Mouse (Mus musculus) heart, postnatal 0 days (tissue): Measurements from ENCODE around the gene Ccr10. TPM values are rescaled to one million over a fixed set of nuclear protein-coding genes. Genes with fewer than 3 reads are reported as not detected.

Experiments used
- ATAC-seq: fragments of 200-750 bp; cut with Nextera tagmentation; 2 replicates; pipeline ENCODE4 v1.8.0; 2017; ENCODE audit warnings: low read depth, moderate number of reproducible peaks, moderate library complexity; ENCODE audit not compliant: insufficient read depth
- DNase-seq: peaks from one replicate; pipeline ENCODE4 v3.0.0-alpha.2; 2016; ENCODE audit warnings: low spot score
- H3K27ac ChIP-seq: fragments of 300-500 bp; sonication (generic); 2 replicates; pipeline ENCODE4 v1.5.1; 2014; ENCODE audit warnings: low read depth, mild to moderate bottlenecking
- H3K27me3 ChIP-seq: fragments of 300-500 bp; sonication (generic); 2 replicates; pipeline ENCODE4 v1.6.1; 2014; ENCODE audit warnings: low read length, mixed read lengths; ENCODE audit not compliant: control insufficient read depth, insufficient read depth
- H3K36me3 ChIP-seq: fragments of 300-500 bp; sonication (generic); replicated peaks from 2 replicates; pipeline ENCODE4 v1.6.1; 2014; ENCODE audit warnings: low read length, mixed read lengths; ENCODE audit not compliant: control insufficient read depth, insufficient read depth
- H3K4me1 ChIP-seq: fragments of 300-500 bp; sonication (generic); 2 replicates; pipeline ENCODE4 v1.6.1; 2014; ENCODE audit warnings: antibody characterized with exemption; ENCODE audit not compliant: control insufficient read depth, insufficient read depth
- H3K4me2 ChIP-seq: fragments of 300-500 bp; sonication (generic); 2 replicates; pipeline ENCODE4 v1.6.1; 2014; ENCODE audit warnings: low read depth, mild to moderate bottlenecking, low read length, moderate library complexity
- H3K4me3 ChIP-seq: fragments of 300-500 bp; sonication (generic); 2 replicates; pipeline ENCODE4 v1.5.1; 2014; ENCODE audit warnings: low read depth, low read length
- H3K9ac ChIP-seq: fragments of 300-500 bp; sonication (generic); replicated peaks from 2 replicates; pipeline ENCODE4 v1.6.1; 2014; ENCODE audit warnings: low read depth, low read length, mixed read lengths
- H3K9me3 ChIP-seq: fragments of 300-500 bp; sonication (generic); replicated peaks from 2 replicates; pipeline ENCODE4 v1.6.1; 2016; ENCODE audit warnings: low read length; ENCODE audit not compliant: control insufficient read depth
- CTCF ChIP-seq: IDR thresholded peaks from 2 replicates; pipeline ENCODE4 v1.5.1; 2016; ENCODE audit warnings: antibody characterized with exemption, control low read depth, low read depth
- EP300 ChIP-seq: IDR thresholded peaks from 2 replicates; pipeline ENCODE4 v1.6.1; 2016; ENCODE audit warnings: antibody characterized with exemption, low read depth
- WGBS: fragments of 180-500 bp; shearing (Covaris S2); extraction: QIAGEN DNeasy Blood & Tissue Kit; methylation state at CpG from one replicate; pipeline ENCODE4 v1.1.7; 2014; 5-methylcytosine and 5-hydroxymethylcytosine counted together
- polyA plus RNA-seq: library from polyadenylated mRNA; unstranded; fragments of >200 nt; fragmentation: Nextera tagmentation; extraction: Ambion mirVana; gene quantifications from 2 replicates; pipeline ENCODE4 v1.2.1, GENCODE M21; 2015
- total RNA-seq: library from RNA; depleted of rRNA; stranded (reverse); fragments of >200 nt; gene quantifications from 2 replicates; pipeline ENCODE4 v1.2.3, GENCODE M21; 2014; ENCODE audit warnings: low replicate concordance

Ccr10 gene
- total and polyA plus RNA-seq, 2 experiments from 2014 or later, result 0.31 TPM; not detected in 1

- ATAC-seq, result no peak
- H3K4me2 ChIP-seq, result no peak overlapping the region
These were observed 16.0 kb upstream of the Ccr10 start for GRCm38 (mm10) chr11:101190913-101191907.

GRCm38 (mm10) chr11:101190181-101190912, 15.1 kb upstream of the Ccr10 start:
- H3K27me3 ChIP-seq, result no peaks in the 10 kb centered on the region
- H3K4me1 ChIP-seq, result peaks cover 32% of the 10 kb centered on the region
- DNase-seq, result no peak
- 53% methylated on average over 8 of the region's 8 CpGs for WGBS
- no peak overlapping the region for H3K4me3 ChIP-seq
- H3K9me3 ChIP-seq, result no peaks in the 10 kb centered on the region
- peaks cover 13% of the 10 kb centered on the region; the same call in 1 of the 2 replicates for H3K36me3 ChIP-seq
- H3K9ac ChIP-seq, result no peak overlapping the region
- no peak for ATAC-seq
- peak overlapping the region; percentile 5; the same call in 1 of the 2 replicates for H3K4me2 ChIP-seq
- peak overlapping the region; percentile 76 for H3K27ac ChIP-seq
- no peak for TF ChIP-seq CTCF
- TF ChIP-seq EP300, result no peak

More at GRCm38 (mm10) chr11:101190913-101191907, 16.0 kb upstream of the Ccr10 start:
- Histone ChIP-seq H3K9me3 (no peaks in the 10 kb centered on the region), H3K27me3 (no peaks in the 10 kb centered on the region), H3K4me3 (no peak overlapping the region), H3K9ac (no peak overlapping the region), H3K4me1 (peaks cover 32% of the 10 kb centered on the region), H3K27ac (peak overlapping the region; percentile 76), H3K36me3 (peaks cover 21% of the 10 kb centered on the region)
- TF ChIP-seq EP300, result no peak
- TF ChIP-seq CTCF, result no peak
- no peak for DNase-seq
- WGBS, result 49% methylated on average over 17 of the region's 17 CpGs

GRCm38 (mm10) chr11:101189495-101190180, 14.4 kb upstream of the Ccr10 start:
- Histone ChIP-seq H3K9me3 (no peaks in the 10 kb centered on the region), H3K27ac (peak overlapping the region; percentile 76), H3K4me3 (no peak overlapping the region), H3K4me1 (peaks cover 31% of the 10 kb centered on the region), H3K27me3 (no peaks in the 10 kb centered on the region), H3K9ac (peak overlapping the region; percentile 24; the same call in 1 of the 2 replicates), H3K4me2 (peak overlapping the region; percentile 5; the same call in 1 of the 2 replicates), H3K36me3 (peaks cover 12% of the 10 kb centered on the region; the same call in 1 of the 2 replicates)
- WGBS, result 19% methylated on average over 5 of the region's 6 CpGs
- TF ChIP-seq CTCF (no peak), EP300 (no peak)
- DNase-seq (peak; percentile 77), ATAC-seq (peak; percentile 70)

- no peak overlapping the region for H3K9ac ChIP-seq
- ATAC-seq (no peak), DNase-seq (no peak)
- H3K4me2 ChIP-seq, result no peak overlapping the region
- peaks cover 18% of the 10 kb centered on the region for H3K4me1 ChIP-seq
- TF ChIP-seq EP300 (no peak), CTCF (no peak)
- WGBS, result 75% methylated on average over 11 of the region's 11 CpGs
- H3K27ac ChIP-seq, result no peak overlapping the region
- H3K9me3 ChIP-seq, result no peaks in the 10 kb centered on the region
- H3K4me3 ChIP-seq, result no peak overlapping the region
- no peaks in the 10 kb centered on the region for H3K27me3 ChIP-seq
- peaks cover 10% of the 10 kb centered on the region; the same call in 1 of the 2 replicates for H3K36me3 ChIP-seq
These were observed 13.0 kb upstream of the Ccr10 start for GRCm38 (mm10) chr11:101188166-101188805.

- no peak for ATAC-seq
- DNase-seq, result no peak
- no peaks in the 10 kb centered on the region for H3K9me3 ChIP-seq
- H3K4me3 ChIP-seq, result no peak overlapping the region
- WGBS, result 86% methylated on average over 5 of the region's 5 CpGs
- peaks cover 17% of the 10 kb centered on the region for H3K4me1 ChIP-seq
- no peak overlapping the region for H3K4me2 ChIP-seq
- peaks cover 3% of the 10 kb centered on the region; the same call in 1 of the 2 replicates for H3K36me3 ChIP-seq
- no peak overlapping the region for H3K27ac ChIP-seq
- no peaks in the 10 kb centered on the region for H3K27me3 ChIP-seq
- TF ChIP-seq CTCF (no peak), EP300 (no peak)
- H3K9ac ChIP-seq, result no peak overlapping the region
These were observed 12.3 kb upstream of the Ccr10 start for GRCm38 (mm10) chr11:101187541-101187940.
